Mouse (Mus musculus) embryo, embryonic 10.5 days (tissue): Measurements from ENCODE around the gene Gm49395.

Experiments
- DNase-seq: peaks from one replicate; pipeline ENCODE4 v3.0.0-alpha.2; 2015; ENCODE audit warnings: low spot score

The Gm49395 gene

GRCm38 (mm10) chr13:114987161-114987560, 114.6 kb downstream of the Gm49395 start:
- DNase-seq = peak; percentile 39
